Mouse (Mus musculus) neural tube, embryonic 14.5 days (tissue): ENCODE data around the gene Tbl1xr1. TPM values are rescaled to one million over a fixed set of nuclear protein-coding genes. Genes with fewer than 3 reads are reported as not detected.

ENCODE experiments used
- ATAC-seq: fragments of 200-750 bp; cut with Nextera tagmentation; 2 replicates; pipeline ENCODE4 v1.8.0; 2017; ENCODE audit warnings: low read depth, mild to moderate bottlenecking, moderate TSS enrichment, moderate library complexity
- H3K27ac ChIP-seq: fragments of 300-500 bp; sonication (generic); 2 replicates; pipeline ENCODE4 v1.5.1; 2014; ENCODE audit warnings: low read depth, mild to moderate bottlenecking, control low read depth, low read length, moderate library complexity, mixed read lengths
- H3K27me3 ChIP-seq: fragments of 300-500 bp; sonication (generic); 2 replicates; pipeline ENCODE4 v1.6.1; 2014; ENCODE audit warnings: low read length; ENCODE audit not compliant: control insufficient read depth, insufficient read depth
- H3K36me3 ChIP-seq: fragments of 300-500 bp; sonication (generic); 2 replicates; pipeline ENCODE4 v1.6.1; 2014; ENCODE audit warnings: low read length, mixed read lengths; ENCODE audit not compliant: control insufficient read depth, insufficient read depth
- H3K4me1 ChIP-seq: fragments of 300-500 bp; sonication (generic); 2 replicates; pipeline ENCODE4 v1.6.1; 2014; ENCODE audit warnings: low read length; ENCODE audit not compliant: control insufficient read depth, insufficient read depth
- H3K4me2 ChIP-seq: fragments of 300-500 bp; sonication (generic); 2 replicates; pipeline ENCODE4 v1.6.1; 2014; ENCODE audit warnings: mild to moderate bottlenecking, low read depth, low read length, control low read depth
- H3K4me3 ChIP-seq: fragments of 300-500 bp; sonication (generic); 2 replicates; pipeline ENCODE4 v1.5.1; 2014; ENCODE audit warnings: low read depth, low read length, control low read depth, mixed read lengths
- H3K9ac ChIP-seq: fragments of 300-500 bp; sonication (generic); replicated peaks from 2 replicates; pipeline ENCODE4 v1.6.1; 2014; ENCODE audit warnings: low read depth, mild to moderate bottlenecking, control low read depth, low read length, mixed read lengths
- H3K9me3 ChIP-seq: fragments of 300-500 bp; sonication (generic); 2 replicates; pipeline ENCODE4 v1.6.1; 2016; ENCODE audit warnings: low read length; ENCODE audit not compliant: control insufficient read depth
- WGBS: fragments of 180-500 bp; shearing (Covaris S2); extraction: QIAGEN DNeasy Blood & Tissue Kit; methylation state at CpG from one replicate; pipeline ENCODE4 v1.1.7; 2014; 5-methylcytosine and 5-hydroxymethylcytosine counted together
- polyA plus RNA-seq: library from polyadenylated mRNA; unstranded; fragments of >200 nt; fragmentation: Nextera tagmentation; extraction: Ambion mirVana; gene quantifications from 2 replicates; pipeline ENCODE4 v1.2.1, GENCODE M21; 2014

Tbl1xr1 gene
- polyA plus RNA-seq = 27.4 and 28.0 TPM in 2 replicates

- Histone ChIP-seq H3K9me3 (no peaks in the 10 kb centered on the region), H3K36me3 (no peaks in the 10 kb centered on the region), H3K27ac (peak within 1 kb of the TSS; percentile 99), H3K4me1 (peaks cover 20% of the 10 kb centered on the region), H3K27me3 (no peaks in the 10 kb centered on the region), H3K4me2 (peak within 1 kb of the TSS; percentile 68), H3K4me3 (peak within 1 kb of the TSS; percentile 94), H3K9ac (peak within 1 kb of the TSS; percentile 95)
- ATAC-seq = peak; percentile 93
- 0% methylated on average over 8 of the region's 46 CpGs for WGBS
Observed at GRCm38 (mm10) chr3:22076561-22076935, at the start of gene Tbl1xr1. Tbl1xr1 (plus strand) TSS chr3:22076652.

DNA sequence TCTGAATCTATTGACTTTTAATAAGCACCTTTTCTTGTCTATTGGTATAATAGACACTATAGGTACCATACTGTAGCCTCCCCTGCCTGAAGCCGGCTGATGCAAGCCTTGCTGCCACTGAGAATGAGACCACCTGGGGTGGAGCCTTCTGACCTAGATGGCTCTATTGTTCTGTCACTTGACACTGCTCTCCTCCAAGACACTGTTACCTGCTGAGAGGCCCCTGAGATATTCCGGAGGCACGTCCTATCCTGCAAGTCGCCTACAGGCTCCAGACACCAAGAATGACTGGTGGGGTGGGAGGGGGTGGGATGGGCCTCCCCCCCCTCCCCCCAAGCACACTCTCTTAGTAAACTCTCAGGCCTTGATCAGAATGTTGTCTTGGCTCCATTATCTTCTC lies 38.4 kb upstream of the Tbl1xr1 start:
- ATAC-seq = no peak
- Histone ChIP-seq H3K27ac (no peak overlapping the region), H3K36me3 (no peaks in the 10 kb centered on the region), H3K4me1 (no peaks in the 10 kb centered on the region), H3K27me3 (no peaks in the 10 kb centered on the region), H3K4me3 (no peak overlapping the region), H3K9me3 (no peaks in the 10 kb centered on the region), H3K9ac (no peak overlapping the region), H3K4me2 (no peak overlapping the region)
- WGBS = 13% methylated on average over 4 of the region's 4 CpGs

DNA sequence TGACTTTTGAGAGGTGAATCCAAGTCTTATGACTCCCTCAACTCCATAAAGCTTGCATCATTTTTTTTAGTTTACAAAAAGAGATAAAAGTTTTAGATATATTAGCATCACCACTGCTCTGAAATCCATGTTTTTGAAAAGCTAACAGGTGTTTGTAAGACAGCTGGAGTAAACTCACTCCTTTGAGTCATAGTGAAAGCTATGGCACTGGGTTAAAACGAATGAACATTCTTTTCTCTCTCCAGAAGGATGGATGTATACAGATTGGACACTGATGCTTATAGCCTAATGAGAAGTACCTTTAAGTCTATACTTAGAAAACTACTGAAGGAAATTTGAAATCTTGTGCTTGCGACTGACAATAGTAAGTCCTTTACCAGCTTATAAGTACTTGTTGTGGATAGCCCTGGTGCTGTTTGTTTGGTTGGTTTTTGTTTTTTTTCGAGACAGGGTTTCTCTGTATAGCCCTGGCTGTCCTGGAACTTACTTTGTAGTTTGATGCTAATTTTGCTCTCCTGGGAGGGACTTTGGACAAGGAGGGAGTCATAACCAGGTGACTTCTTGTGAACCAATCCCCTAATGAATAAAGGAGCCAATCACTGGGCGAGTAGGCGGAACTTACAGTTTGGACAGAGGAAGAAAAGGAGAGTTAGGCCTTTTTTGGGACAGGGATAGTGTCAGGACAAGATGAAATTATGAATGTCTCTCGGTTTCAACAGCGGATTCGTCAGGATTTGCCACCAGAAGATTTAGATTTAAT lies 37.2 kb upstream of the Tbl1xr1 start:
- no peak for ATAC-seq
- WGBS = 93% methylated on average over 8 of the region's 8 CpGs
- Histone ChIP-seq H3K9me3 (no peaks in the 10 kb centered on the region), H3K36me3 (no peaks in the 10 kb centered on the region), H3K27ac (no peak overlapping the region), H3K9ac (no peak overlapping the region), H3K4me1 (no peaks in the 10 kb centered on the region), H3K27me3 (no peaks in the 10 kb centered on the region), H3K4me2 (no peak overlapping the region), H3K4me3 (no peak overlapping the region)

DNA sequence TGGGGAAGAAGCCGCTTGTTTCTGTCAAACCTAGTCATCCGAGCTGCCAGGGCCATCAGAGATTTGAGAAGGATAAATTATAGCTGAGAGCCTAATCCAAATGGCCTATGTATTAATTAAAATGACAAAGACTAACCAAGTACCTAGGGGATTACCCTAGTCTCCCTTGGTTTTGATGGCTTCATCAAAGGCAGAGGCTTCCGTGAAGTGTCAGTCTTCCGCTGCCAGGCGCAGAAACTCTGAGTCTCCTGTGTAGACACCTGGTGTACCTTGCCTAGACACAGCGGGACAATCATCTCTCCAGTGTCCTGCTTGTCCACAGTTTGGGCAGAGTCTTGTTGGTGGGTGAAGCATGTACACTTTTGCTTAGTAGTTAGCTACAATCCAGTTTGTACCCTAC lies 35.8 kb upstream of the Tbl1xr1 start:
- H3K4me2 ChIP-seq = no peak overlapping the region
- 63% methylated on average over 6 of the region's 6 CpGs for WGBS
- H3K27ac ChIP-seq = no peak overlapping the region
- no peaks in the 10 kb centered on the region for H3K36me3 ChIP-seq
- no peak for ATAC-seq
- H3K27me3 ChIP-seq = no peaks in the 10 kb centered on the region
- H3K9ac ChIP-seq = no peak overlapping the region
- H3K9me3 ChIP-seq = no peaks in the 10 kb centered on the region
- no peaks in the 10 kb centered on the region for H3K4me1 ChIP-seq
- H3K4me3 ChIP-seq = no peak overlapping the region

DNA sequence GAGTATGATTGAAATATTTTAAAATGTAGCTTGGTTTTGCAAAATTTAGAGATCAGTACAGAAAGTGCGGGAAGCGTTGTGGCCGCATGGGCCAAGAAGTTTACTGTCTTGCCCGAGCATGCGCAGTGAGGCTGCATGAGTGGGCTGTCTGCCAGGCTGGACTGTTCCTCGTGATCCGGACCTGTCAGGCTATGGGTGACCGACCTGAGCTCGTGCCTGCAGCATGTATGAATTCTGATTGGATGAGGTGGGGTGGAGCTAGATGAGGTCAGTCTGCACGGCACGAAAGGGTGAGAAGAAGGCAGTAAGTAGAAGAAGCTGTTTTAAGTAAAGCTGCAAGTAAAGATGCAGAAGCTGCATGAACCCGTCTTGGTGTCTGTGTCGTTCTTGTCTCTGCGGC lies 29.2 kb upstream of the Tbl1xr1 start:
- Histone ChIP-seq H3K27me3 (no peaks in the 10 kb centered on the region), H3K4me3 (no peak overlapping the region), H3K9ac (no peak overlapping the region), H3K27ac (no peak overlapping the region), H3K4me2 (no peak overlapping the region), H3K9me3 (no peaks in the 10 kb centered on the region), H3K36me3 (no peaks in the 10 kb centered on the region), H3K4me1 (no peaks in the 10 kb centered on the region)
- 93% methylated on average over 14 of the region's 14 CpGs for WGBS
- no peak for ATAC-seq

- WGBS = 72% methylated on average over 4 of the region's 4 CpGs
Observed at GRCm38 (mm10) chr3:22056664-22057328, 19.7 kb upstream of the Tbl1xr1 start.

DNA sequence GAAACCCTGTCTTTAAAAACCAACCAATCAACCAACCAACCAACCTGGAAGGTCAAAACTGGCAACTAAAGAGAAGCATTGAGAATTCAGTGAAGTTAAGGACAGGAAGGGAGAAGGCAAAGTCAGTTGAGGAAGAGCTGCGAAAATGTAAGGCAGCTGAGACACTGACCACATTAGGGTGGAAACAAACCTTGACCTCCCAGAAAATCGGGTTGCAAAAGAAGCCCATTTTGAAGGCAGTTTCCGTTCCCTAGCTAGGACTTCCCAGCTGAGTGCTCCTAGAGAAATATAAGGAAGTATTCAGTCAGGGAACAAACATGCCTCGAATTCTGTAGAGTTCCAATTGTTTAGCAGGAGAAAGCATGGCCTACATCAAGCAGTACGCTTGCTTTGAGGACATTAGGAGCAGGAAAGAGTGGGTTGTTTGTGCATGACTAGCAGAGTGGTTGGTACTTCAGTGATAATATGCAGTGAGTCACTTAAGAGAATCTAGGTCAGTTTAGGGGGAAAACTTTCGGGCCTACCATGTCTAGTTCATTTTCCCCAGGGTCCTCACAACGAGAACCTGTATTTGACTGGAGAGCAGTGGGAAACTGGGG lies 18.1 kb upstream of the Tbl1xr1 start:
- Histone ChIP-seq H3K4me2 (no peak overlapping the region), H3K27me3 (no peaks in the 10 kb centered on the region), H3K9me3 (no peaks in the 10 kb centered on the region; the same call in 1 of the 2 replicates), H3K4me3 (no peak overlapping the region), H3K27ac (no peak overlapping the region), H3K36me3 (no peaks in the 10 kb centered on the region), H3K4me1 (no peaks in the 10 kb centered on the region), H3K9ac (no peak overlapping the region)
- no peak for ATAC-seq
- 88% methylated on average over 7 of the region's 7 CpGs for WGBS

More at GRCm38 (mm10) chr3:22056664-22057328, 19.7 kb upstream of the Tbl1xr1 start:
- Histone ChIP-seq H3K27me3 (no peaks in the 10 kb centered on the region), H3K27ac (no peak overlapping the region), H3K4me2 (no peak overlapping the region), H3K4me1 (no peaks in the 10 kb centered on the region), H3K9me3 (no peaks in the 10 kb centered on the region; the same call in 1 of the 2 replicates), H3K9ac (no peak overlapping the region), H3K36me3 (no peaks in the 10 kb centered on the region), H3K4me3 (no peak overlapping the region)
- ATAC-seq = peak; percentile 82

DNA sequence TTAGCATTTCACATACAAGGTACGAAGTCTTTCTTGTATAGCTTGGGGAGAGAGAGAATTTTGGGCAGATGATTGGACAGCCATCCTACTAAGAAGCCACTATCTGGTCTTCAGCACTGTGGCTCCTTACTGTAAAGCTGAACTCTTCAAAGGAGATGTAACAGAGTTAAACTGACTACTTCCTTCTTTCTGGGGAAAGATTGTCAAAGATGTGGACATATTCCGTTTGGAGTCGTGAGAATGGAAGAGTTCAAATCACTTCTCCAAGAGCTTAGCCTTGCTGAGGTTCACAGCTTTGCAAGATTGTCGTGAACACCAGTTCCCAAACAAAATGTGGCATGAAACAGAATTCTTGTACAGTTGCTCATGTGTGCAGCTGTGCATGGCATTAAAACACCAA lies 15.3 kb upstream of the Tbl1xr1 start:
- Histone ChIP-seq H3K4me2 (no peak overlapping the region), H3K27me3 (no peaks in the 10 kb centered on the region), H3K9ac (no peak overlapping the region), H3K4me3 (no peak overlapping the region), H3K9me3 (no peaks in the 10 kb centered on the region), H3K4me1 (no peaks in the 10 kb centered on the region), H3K27ac (no peak overlapping the region), H3K36me3 (no peaks in the 10 kb centered on the region)
- WGBS = 91% methylated on average over 4 of the region's 4 CpGs
- ATAC-seq = no peak

DNA sequence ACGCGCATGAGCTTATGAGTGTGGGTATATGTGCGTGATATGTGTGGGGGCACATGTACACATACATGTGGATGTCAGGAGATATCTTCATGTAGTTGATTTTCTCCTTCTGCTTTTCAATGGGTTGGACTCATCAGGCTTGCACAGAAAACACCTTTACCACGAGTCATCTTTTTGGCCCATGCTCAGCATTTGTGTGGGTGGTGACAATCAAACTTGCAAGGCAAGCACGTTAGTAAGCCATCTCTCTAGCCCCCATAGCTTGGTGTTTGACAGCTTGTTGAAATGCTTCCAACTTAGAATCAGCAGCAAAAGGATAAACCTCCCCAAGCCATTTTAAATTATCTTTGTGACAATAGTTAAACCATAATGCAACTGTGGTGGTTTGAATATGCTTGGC lies 7.8 kb upstream of the Tbl1xr1 start:
- WGBS = 90% methylated on average over 5 of the region's 5 CpGs
- H3K9ac ChIP-seq = no peak overlapping the region
- no peak for ATAC-seq
- H3K27me3 ChIP-seq = no peaks in the 10 kb centered on the region
- no peaks in the 10 kb centered on the region for H3K36me3 ChIP-seq
- no peaks in the 10 kb centered on the region for H3K4me1 ChIP-seq
- H3K4me3 ChIP-seq = no peak overlapping the region
- H3K4me2 ChIP-seq = no peak overlapping the region
- H3K9me3 ChIP-seq = no peaks in the 10 kb centered on the region
- no peak overlapping the region for H3K27ac ChIP-seq
